Mouse (Mus musculus) left cerebral cortex, adult 11 months (tissue): ENCODE data around the gene Capn2.

Experiments used
- DNase-seq: peaks from one replicate; pipeline ENCODE4 v3.0.0; 2022; ENCODE audit warnings: low spot score

Gene Capn2

DNA sequence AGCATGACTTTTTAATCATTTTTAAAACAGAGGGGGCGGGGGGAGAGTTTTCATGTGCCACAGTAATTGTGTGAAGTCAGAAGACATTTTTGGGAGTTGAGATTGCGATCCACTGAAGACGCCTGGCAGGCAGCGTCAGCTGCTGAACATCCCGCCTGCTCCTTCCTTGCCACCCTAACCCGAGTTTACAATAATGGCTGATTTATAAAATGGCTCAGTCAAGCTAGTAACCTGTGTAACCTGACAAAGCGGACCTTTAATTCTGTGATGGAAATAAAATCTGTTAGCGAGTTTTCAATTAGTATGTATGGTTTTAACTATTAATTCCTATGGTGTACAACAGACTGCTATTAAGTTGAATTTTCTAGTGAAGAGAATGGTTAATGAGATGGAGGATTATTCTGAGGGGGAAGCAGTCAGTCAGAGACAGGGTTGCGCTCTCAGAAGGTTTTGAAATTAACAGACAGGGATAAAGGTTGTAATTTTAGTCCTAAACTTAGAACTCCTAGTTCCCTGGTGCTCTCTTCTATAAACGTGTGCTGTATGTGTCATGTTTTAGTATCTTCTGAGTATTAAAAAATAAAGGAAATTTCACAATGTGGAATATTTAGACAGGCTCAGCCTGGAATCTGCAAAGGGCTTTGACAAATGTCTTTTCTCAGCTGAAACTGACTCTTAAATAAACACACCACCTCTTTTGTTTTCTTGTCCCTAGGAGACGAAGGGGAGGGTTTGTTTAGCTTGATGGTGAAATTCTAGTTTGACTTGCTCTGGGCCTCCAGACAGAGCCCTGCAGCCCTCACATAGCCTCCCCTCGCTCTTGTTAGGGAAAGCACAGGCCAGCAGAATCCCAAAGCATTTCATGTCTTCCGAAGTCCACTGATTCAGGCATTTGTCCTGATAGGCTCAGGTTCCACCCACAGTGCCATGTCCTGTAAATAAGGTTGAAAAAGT, 56.8 kb downstream of the Capn2 start:
- DNase-seq = no peak

DNA sequence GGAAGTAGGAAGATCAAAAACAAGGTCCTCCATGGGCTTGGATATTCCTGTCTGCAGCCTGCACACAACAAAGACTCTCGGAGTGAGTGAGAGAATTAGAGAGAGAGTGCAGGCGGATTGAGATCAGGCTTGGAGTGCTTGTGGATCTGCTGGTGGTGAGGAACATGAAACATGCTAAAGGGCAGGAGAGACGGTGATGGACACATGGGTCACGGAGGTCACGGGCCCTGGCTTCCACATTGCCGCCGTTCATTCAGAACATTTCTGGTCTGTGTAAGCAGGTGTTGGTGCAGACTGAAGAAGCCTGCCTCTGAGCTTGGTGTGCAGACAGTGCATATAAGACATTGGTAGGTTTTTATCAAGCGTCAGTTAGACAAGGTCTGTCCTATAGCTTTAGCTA, 58.0 kb downstream of the Capn2 start:
- no peak for DNase-seq

DNA sequence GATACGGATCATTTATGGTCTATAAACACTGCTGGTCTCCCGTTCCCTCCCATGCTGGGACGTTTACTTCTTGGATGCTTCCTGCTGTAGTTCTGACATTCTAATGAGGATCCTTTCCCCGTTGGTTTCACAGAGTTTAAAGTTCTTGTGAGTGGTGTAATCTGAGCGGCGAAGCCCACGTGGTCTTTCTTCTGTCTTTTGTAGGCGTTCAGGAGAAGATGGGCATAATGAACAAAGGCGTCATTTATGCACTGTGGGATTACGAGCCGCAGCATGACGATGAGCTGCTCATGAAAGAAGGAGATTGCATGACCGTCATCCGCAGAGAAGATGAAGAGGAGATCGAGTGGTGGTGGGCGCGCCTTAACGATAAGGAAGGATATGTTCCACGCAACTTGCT, 58.9 kb downstream of the Capn2 start:
- DNase-seq = no peak

DNA sequence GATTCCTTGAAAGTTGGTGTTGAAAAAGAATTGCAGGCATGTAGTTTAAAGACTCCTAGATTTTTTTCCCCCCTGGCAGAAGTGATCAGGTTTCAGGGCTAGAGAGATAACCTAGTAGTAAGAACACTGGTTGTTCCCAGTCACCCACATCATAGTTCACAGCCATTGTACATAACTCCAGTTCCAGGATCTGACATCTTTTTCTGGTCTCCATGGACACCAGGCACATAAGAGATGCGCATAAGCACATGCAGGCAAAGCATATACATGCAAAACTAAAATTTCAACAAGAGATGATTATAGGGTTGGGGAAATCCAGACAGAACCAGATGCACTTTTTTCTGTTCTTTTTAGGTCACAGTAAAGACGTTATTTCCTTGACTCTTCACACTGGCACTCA, 62.3 kb downstream of the Capn2 start:
- no peak for DNase-seq

DNA sequence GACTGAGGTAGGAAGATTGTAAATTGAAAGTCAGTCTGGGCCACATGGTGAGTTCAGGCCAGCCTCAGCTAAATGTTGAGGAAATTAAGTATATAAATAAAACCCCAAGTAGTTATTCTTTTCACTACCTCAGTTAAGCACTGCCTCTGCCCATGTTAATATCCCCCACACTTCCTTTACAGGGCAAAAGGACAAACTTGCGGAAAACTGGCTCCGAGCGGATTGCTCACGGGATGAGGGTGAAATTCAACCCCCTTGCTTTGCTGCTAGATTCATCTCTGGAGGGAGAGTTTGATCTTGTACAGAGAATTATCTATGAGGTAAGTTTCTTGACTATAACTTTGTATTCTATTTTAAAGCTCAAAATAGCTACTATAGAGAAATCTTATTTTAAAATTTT, 64.9 kb downstream of the Capn2 start:
- DNase-seq = no peak

DNA sequence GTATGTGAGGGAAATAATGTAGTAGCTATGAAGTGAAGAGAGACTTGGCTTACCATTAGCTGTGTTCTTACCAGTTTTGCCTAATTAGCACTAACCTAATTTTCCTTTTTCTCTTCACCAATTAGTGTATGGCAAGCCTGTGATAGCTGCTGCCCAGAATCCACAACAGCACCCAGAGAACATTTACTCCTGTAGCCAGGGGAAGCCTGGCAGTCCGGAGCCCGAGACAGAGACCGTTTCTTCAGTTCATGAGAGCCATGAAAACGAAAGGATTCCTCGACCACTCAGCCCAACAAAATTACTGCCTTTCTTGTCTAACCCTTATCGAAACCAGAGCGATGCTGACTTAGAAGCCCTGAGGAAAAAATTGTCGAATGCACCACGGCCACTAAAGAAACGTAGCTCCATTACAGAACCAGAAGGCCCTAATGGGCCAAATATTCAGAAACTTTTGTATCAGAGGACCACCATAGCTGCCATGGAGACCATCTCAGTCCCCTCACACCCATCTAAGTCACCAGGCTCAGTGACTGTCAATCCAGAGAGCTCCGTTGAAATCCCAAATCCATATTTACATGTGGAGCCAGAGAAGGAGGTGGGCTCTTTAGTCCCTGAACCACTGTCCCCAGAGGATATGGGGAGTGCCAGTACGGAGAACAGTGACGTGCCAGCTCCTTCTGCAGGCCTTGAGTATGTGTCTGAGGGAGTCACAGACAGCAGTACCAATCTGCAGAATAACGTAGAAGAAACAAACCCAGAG, 69.0 kb downstream of the Capn2 start:
- no peak for DNase-seq

DNA sequence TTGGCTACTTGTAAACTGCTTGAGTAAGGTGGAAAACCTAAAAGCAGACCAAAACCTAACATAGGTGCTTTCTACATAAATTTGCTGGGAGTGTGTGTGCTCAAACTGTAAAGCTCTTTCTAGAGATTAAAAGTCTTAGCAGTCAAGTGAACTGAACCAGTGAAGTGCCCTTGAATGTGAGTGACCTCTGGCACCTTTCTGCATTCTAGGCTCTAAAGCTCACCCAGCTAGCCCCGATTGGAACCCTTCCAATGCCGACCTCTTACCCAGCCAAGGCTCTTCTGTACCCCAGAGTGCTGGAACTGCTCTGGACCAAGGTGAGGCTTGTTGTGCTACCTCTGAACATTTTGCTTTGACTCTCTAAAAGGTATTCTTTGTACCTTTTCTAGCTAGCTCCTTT, 73.3 kb downstream of the Capn2 start:
- DNase-seq = no peak

DNA sequence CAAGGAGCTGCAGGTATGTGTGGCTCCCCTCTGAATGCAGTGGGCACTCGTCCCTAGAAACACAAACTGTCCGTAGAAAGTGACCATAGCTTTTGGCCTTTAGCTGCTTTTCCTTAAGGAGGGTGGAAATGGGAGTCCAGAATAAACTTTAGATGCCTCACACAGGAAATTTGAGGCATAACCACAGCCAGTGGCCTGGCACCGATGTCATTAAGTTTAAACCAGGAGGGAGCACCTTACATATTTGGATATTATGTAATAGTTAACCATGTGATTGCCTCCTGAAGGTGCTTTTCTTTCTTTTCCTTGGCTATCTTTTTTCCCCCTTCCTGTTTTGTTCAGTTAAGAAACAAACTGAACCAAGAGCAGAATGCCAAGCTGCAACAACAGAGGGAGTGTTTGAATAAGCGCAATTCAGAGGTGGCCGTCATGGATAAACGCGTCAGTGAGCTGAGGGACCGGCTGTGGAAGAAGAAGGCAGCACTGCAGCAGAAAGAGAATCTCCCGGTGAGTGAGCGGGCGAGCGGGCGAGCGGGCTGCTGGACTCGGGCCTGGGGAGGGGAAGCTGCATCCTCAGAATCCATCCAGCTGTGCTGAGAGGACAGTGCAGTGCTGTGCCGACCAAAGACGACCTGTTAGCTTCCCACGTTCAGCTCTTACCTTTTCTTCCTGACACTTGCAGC, 75.5 kb downstream of the Capn2 start:
- no peak for DNase-seq

DNA sequence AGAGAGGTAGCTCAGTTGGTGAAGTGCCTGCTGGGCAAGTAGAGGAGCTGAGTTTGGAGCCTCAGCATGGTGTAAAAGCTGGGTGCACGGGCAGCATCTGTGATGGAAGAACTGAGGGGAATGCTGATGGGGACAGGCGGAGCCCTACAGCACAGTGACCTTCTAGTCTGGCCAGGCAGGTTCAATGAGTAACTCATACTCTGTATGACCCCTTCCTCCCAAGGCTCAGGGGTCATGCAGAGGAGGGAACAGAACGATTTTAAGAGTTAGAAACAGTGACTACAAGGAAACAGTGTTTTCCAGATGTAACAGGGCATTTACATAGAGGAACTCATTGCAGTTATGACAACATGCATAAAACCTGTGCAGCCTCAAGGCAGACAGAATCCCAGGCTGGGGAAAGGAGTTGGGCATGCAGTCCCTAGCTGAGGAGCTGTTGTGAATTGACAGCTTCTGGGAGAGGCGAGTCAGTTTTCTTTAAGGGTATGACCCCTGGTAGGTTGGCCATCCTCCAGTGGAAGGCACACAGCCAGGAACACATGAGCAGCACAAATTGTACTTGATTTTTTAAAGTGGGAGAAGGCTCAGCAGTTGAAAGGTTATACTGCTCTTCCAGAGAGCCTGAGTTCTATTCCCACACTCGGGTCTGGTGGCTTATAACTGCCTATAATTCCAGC, 77.7 kb downstream of the Capn2 start:
- DNase-seq = no peak

DNA sequence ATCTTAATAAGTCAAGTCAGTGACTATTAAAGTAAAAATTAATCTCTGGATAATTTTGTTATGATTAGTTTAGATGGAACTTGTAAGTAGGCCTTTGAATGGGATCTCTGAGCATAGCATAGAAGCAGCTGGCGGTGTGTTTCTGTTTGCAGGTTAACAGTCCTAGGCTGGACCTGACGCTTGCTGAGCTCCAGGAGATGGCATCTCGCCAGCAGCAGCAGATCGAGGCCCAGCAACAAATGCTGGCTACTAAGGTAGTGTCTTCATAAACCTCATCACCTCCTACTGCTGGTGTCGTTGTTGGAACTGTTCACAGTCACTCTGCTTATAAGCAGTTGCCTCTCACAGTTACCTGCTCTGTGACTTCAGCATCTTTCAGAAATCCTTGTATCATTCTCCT, 80.7 kb downstream of the Capn2 start:
- no peak for DNase-seq

DNA sequence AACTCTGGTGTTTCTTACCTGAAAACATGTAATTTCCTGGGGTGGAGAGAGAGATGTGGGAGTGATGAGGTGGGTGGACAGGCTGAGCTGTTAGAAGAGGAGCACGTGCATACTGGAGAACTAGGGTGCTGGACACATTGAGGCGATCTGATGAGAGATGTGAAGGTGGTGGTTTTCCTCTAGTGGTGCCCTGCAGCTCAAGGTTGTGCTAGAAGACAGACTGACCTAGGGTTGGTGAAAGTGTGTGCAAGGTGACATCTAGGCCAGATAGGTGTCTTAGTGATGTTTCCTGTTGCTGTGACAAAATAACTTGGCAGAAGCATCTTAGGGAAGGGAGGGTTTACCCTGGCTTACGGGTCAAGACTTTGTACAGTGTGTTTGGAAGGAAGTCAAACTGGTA, 85.3 kb downstream of the Capn2 start:
- no peak for DNase-seq

DNA sequence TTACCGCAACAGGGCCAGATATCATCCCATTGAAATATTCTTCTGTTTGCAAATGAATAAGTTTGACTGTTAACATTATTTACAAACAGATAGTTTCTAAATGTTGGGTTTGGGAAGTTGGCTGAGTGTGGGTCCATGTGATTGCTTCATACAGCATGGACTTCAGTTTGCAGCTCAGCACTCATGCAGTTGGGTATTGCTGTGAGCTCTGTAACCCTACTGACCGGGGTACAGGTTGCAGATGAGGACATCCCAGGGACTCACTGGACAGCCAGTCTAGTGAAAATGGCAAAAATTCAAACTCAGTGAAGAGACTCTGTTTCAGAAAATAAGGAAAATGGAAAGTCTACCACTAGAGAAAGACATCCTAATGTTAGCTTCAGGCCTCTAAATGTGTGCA, 86.7 kb downstream of the Capn2 start:
- no peak for DNase-seq

DNA sequence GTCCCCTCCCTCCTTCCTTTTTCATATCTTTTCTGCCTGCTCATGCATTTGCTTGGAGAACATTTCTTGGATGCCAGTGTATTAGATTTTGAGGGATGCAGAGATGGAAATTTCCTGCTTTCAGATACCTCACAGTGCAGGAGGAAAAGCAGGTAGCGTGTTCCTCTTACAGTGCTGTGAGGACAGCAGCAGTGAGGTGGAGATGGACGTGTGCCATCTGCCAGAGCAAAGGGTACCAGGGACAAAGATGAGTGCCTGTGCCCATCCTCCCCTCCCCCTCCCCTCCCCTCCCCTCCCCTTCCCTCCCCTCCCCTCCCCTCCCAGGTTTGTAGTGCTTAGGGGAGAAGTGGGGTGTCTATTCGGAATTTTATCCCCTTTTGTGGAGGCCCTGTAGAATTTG, 87.6 kb downstream of the Capn2 start:
- DNase-seq = no peak

DNA sequence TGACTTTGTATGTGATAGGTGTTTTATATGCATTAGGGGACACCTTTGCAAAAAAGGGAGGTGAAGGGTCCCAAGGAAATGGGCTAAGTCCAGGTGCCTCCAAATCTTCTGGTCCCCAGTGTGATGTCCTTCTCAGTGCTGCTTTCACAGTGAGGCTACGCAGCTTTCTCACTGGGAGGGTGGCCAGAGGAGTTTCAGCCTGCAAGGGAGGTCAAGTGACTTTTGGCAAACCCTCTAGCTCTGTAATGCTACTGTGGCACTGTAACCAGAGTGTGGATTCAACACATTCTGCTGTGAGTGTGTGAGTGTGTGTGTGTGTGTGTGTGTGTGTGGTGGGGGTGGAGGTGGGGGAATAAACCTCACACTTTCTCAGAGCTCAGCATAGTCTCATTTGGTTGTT, 90.0 kb downstream of the Capn2 start:
- DNase-seq = no peak

DNA sequence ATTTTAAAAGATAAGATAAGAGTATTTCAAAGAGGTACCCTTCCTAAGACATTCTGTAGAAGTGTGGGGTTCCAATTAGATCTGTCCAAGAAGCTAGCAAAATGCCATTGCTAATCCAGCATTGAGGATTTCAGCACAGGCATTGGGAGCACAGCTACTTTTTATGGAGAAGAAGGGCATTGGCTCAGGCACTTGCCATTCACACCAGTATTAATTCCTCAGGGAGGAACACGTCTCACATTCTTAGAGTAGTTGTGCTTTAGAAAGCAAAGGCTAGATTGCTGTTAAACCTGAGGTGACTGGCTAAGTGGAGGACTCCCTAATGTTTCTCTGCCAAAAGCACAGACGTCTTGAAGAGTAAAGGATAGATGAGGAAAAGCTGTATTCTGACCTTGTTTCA, 91.0 kb downstream of the Capn2 start:
- no peak for DNase-seq

DNA sequence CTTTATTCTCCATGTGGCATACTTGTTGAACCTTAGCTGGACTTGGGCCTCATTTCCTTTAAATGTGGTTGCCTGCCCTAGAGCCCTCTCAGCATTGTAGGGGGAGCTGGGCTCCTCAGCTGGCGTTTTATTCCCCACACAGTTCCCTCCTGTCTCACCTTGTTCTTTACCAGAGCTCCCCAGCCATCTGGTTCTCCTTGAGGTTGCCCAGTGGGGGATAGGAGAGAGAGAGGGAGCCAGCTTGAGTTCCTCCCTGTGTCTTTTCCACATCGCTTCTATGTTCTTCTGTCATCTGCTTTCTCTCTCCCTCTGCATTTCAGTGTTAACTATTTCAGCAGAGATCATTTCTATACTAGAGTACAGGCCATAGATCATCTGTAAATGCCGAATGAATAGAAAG, 92.2 kb downstream of the Capn2 start:
- no peak for DNase-seq

DNA sequence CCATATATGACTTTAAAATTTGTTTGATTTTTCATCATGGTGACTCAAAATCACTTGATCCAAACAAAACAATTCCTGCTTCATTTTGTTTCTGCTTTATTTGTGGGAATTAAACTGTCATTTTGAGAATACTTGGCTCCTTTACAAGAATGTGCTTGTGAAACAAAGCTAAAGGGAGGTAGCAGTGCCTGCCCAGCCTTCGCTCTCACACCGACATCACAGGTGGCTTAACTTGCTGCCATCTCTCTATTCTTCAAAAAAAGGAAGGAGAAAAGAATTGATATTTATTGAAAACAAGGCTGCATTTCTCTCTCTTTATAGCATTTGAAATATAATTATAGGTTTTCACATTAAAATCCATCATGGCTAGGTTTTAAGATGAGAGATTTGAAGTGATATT, 93.1 kb downstream of the Capn2 start:
- no peak for DNase-seq

DNA sequence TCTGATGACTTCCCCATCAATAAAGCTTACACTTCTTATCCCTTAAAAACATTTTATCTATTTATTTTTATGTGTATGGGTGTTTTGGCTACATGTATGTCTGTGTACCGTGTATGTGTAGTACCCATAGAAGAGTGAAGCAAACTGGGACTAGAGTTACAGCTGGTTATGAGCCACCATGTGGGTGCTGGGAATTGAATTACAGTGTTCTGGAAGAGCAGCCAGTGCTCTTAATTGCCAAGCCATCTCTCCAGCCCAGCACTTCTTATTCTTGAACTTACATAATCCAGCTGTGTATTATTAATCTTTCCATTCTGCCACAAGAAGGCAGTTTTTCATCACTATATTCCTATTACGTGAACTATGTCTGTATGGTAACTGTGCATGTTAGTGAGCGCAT, 97.9 kb downstream of the Capn2 start:
- DNase-seq = no peak
